8 mouse cellular contexts compared by ENCODE assay signal in the genomic region with DNA sequence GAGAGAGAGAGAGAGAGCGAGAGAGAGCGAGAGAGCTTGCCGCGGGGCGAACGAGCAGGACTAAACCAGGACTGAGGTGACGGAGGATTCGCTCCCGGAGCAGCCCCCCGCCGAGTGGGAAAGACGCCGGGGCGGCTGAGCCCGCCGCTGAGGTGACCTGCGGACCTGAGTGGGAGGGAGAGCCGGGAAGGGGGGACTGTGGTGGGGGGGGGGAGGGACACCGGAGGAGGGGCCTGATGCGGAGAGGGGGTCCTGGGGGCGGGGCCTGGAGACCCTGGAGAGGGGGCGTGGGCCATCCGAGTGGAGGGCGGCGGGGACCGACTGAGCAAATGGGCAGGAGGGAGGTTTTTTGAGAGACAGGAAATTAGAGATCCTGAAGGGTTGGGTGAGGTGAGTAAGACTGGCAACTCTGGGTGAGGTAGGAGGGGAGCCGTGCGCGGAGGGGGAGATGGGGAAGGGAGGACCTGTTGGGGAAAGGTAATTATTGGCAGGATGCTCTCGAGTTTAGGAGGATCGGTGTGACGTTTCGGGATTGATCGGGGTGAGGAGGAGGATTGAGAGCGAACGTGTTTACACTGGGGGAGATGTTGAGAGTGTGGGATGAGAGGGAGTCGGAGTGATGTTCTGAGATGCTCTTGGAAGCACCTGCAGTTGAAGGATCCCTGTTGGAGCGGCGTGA. TPM values are rescaled to one million over a fixed set of nuclear protein-coding genes. Genes with fewer than 3 reads are reported as not detected.
DNase-seq lines count a peak whose midpoint lies in the region; ATAC-seq and TF ChIP-seq lines count a peak whose summit lies in the region.

No protein-coding gene starts in this region.

- peaks cover 33% of the 10 kb centered on the region for H3K36me3 ChIP-seq in G1E (replicated peaks)
- peaks cover 27% of the 10 kb centered on the region; the same call in 1 of the 2 replicates for H3K36me3 ChIP-seq in embryonic facial prominence, embryonic 14.5 days (ENCODE audit: control insufficient read depth, insufficient read depth, low read length)
- H3K36me3 ChIP-seq in hindbrain, embryonic 15.5 days = peaks cover 5% of the 10 kb centered on the region; the same call in 1 of the 2 replicates
- peaks cover 14% of the 10 kb centered on the region for H3K36me3 ChIP-seq in limb, embryonic 14.5 days (ENCODE audit: control insufficient read depth, insufficient read depth, low read length)
- 0 out of 2 replicates have a peak, but pooled peaks cover 4% of the 10 kb centered on the region for H3K36me3 ChIP-seq in midbrain, postnatal 0 days (ENCODE audit: insufficient read depth, low read length)

- TF ChIP-seq CTCF in G1E (IDR thresholded peaks at IDR 0.05; ENCODE audit: low read depth, low read length) = no peak
- no peak for TF ChIP-seq CTCF in midbrain, postnatal 0 days (IDR thresholded peaks at IDR 0.05)

- H3K4me1 ChIP-seq in G1E (ENCODE audit: insufficient read depth, low read depth, low read length) = peaks cover 41% of the 10 kb centered on the region
- peaks cover 8% of the 10 kb centered on the region; the same call in 1 of the 2 replicates for H3K4me1 ChIP-seq in embryonic facial prominence, embryonic 14.5 days (ENCODE audit: control insufficient read depth, insufficient read depth, low read length)
- peaks cover 22% of the 10 kb centered on the region for H3K4me1 ChIP-seq in hindbrain, embryonic 15.5 days (replicated peaks)
- peaks cover 11% of the 10 kb centered on the region; the same call in 1 of the 2 replicates for H3K4me1 ChIP-seq in limb, embryonic 14.5 days (ENCODE audit: control insufficient read depth, insufficient read depth, low read length)
- H3K4me1 ChIP-seq in midbrain, postnatal 0 days (ENCODE audit: insufficient read depth, low read length) = 0 out of 2 replicates have a peak, but pooled peaks cover 6% of the 10 kb centered on the region

- WGBS in embryonic facial prominence, embryonic 14.5 days = under 1% methylated on average over 28 of the region's 39 CpGs
- under 1% methylated on average over 31 of the region's 39 CpGs for WGBS in hindbrain, embryonic 15.5 days
- WGBS in limb, embryonic 14.5 days = 2% methylated on average over 34 of the region's 39 CpGs
- under 1% methylated on average over 30 of the region's 39 CpGs for WGBS in midbrain, postnatal 0 days

- peak overlapping the region; percentile 77 for H3K4me3 ChIP-seq in G1E (ENCODE audit: low read depth, low read length)
- H3K4me3 ChIP-seq in embryonic facial prominence, embryonic 14.5 days (ENCODE audit: low read depth, low read length) = peak overlapping the region; percentile 69
- H3K4me3 ChIP-seq in hindbrain, embryonic 15.5 days = peak overlapping the region; percentile 63
- peak overlapping the region; percentile 62 for H3K4me3 ChIP-seq in limb, embryonic 14.5 days (replicated peaks; ENCODE audit: low read length)
- H3K4me3 ChIP-seq in midbrain, postnatal 0 days (ENCODE audit: low read depth, low read length) = peak overlapping the region; percentile 62

- peak overlapping the region; percentile 92 for H3K27ac ChIP-seq in embryonic facial prominence, embryonic 14.5 days (replicated peaks; ENCODE audit: low read depth, low read length)
- peak overlapping the region; percentile 97 for H3K27ac ChIP-seq in hindbrain, embryonic 15.5 days (replicated peaks)
- peak overlapping the region; percentile 90 for H3K27ac ChIP-seq in limb, embryonic 14.5 days (replicated peaks; ENCODE audit: low read depth, low read length)
- H3K27ac ChIP-seq in midbrain, postnatal 0 days (ENCODE audit: low read depth, low read length) = peak overlapping the region; percentile 90

- H3K4me2 ChIP-seq in embryonic facial prominence, embryonic 14.5 days (ENCODE audit: low read depth, low read length) = peak overlapping the region; percentile 66
- H3K4me2 ChIP-seq in hindbrain, embryonic 15.5 days = peak overlapping the region; percentile 75
- peak overlapping the region; percentile 85 for H3K4me2 ChIP-seq in limb, embryonic 14.5 days (replicated peaks; ENCODE audit: low read depth, low read length, severe bottlenecking)
- peak overlapping the region; percentile 55 for H3K4me2 ChIP-seq in midbrain, postnatal 0 days (ENCODE audit: low read depth, low read length, poor library complexity, severe bottlenecking)

- peak; percentile 96 for DNase-seq in heart, adult 11 months
- no peak for DNase-seq in heart, adult 8-10 months (ENCODE audit: low spot score)
- DNase-seq in G1E (ENCODE audit: low spot score) = peak; percentile 59
- peak; percentile 84 for DNase-seq in embryonic facial prominence, embryonic 14.5 days (ENCODE audit: low spot score)
- DNase-seq in limb, embryonic 14.5 days (ENCODE audit: low spot score) = peak; percentile 75
- DNase-seq in midbrain, postnatal 0 days (ENCODE audit: low spot score) = peak; percentile 85
- peak; percentile 68 for DNase-seq in thymus, postnatal 25 days

- TF ChIP-seq POLR2A in limb, embryonic 14.5 days (IDR thresholded peaks at IDR 0.05; ENCODE audit: borderline replicate concordance, extremely low read depth, insufficient read depth, insufficient read length) = no peak

- H3K9ac ChIP-seq in embryonic facial prominence, embryonic 14.5 days (ENCODE audit: low read depth, low read length) = peak overlapping the region; percentile 81
- peak overlapping the region; percentile 66 for H3K9ac ChIP-seq in hindbrain, embryonic 15.5 days
- peak overlapping the region; percentile 67 for H3K9ac ChIP-seq in limb, embryonic 14.5 days (ENCODE audit: low read depth, low read length, severe bottlenecking)
- H3K9ac ChIP-seq in midbrain, postnatal 0 days (replicated peaks; ENCODE audit: low read length, poor library complexity, severe bottlenecking) = peak overlapping the region; percentile 81

- H3K27me3 ChIP-seq in G1E (ENCODE audit: insufficient read depth, low read length) = no peaks in the 10 kb centered on the region
- H3K27me3 ChIP-seq in embryonic facial prominence, embryonic 14.5 days (replicated peaks; ENCODE audit: control insufficient read depth, insufficient read depth, low read length) = no peaks in the 10 kb centered on the region
- no peaks in the 10 kb centered on the region for H3K27me3 ChIP-seq in hindbrain, embryonic 15.5 days
- no peaks in the 10 kb centered on the region for H3K27me3 ChIP-seq in limb, embryonic 14.5 days (ENCODE audit: control insufficient read depth, insufficient read depth, low read length)
- no peaks in the 10 kb centered on the region for H3K27me3 ChIP-seq in midbrain, postnatal 0 days (ENCODE audit: insufficient read depth, low read length)

- no peaks in the 10 kb centered on the region for H3K9me3 ChIP-seq in G1E (replicated peaks)
- no peaks in the 10 kb centered on the region for H3K9me3 ChIP-seq in embryonic facial prominence, embryonic 14.5 days (ENCODE audit: control insufficient read depth, low read length)
- H3K9me3 ChIP-seq in hindbrain, embryonic 15.5 days = no peaks in the 10 kb centered on the region
- no peaks in the 10 kb centered on the region for H3K9me3 ChIP-seq in limb, embryonic 14.5 days (ENCODE audit: control insufficient read depth, low read length)
- H3K9me3 ChIP-seq in midbrain, postnatal 0 days (ENCODE audit: low read length) = no peaks in the 10 kb centered on the region

- 0 out of 2 replicates have a peak, but pooled peaks have one; percentile 9 for ATAC-seq in G1E (ENCODE audit: extremely low read depth, insufficient number of reproducible peaks, low FRiP score, poor library complexity, severe bottlenecking)
- ATAC-seq in embryonic facial prominence, embryonic 14.5 days (ENCODE audit: low read depth) = peak; percentile 83
- ATAC-seq in hindbrain, embryonic 15.5 days (ENCODE audit: low FRiP score, low read depth) = peak; percentile 63
- peak; percentile 77 for ATAC-seq in limb, embryonic 14.5 days (ENCODE audit: low FRiP score, low read depth)
- ATAC-seq in midbrain, postnatal 0 days (ENCODE audit: low FRiP score) = peak; percentile 73

RNA-seq across cellular contexts. Expression of gene Wipf2, which starts 0.5 kb away (rescaled TPM):
- total RNA-seq in heart, adult 8-10 months (2022) = 10 to 100 TPM in 3 of 4 experiments, 1 to 10 TPM in 1; 9.4 to 12.6 (median 11.5) TPM
- total RNA-seq in G1E (2014; fragmentation: Nextera tagmentation) = 25.4 and 29.9 TPM in 2 replicates
- total RNA-seq in G1E (2017) = 2.8 and 3.1 TPM in 2 replicates
- 21.5 and 23.9 TPM in 2 replicates for polyA plus RNA-seq in G1E (2012)
- polyA plus RNA-seq in embryonic facial prominence, embryonic 14.5 days (2014; fragmentation: Nextera tagmentation; extraction: Ambion mirVana) = 3.9 and 4.3 TPM in 2 replicates
- 4.4 and 4.5 TPM in 2 replicates for polyA plus RNA-seq in hindbrain, embryonic 15.5 days (2015; fragmentation: Nextera tagmentation; extraction: Ambion mirVana)
- 10.5 and 11.4 TPM in 2 replicates for polyA plus RNA-seq in limb, embryonic 14.5 days (2012; rRNA removed)
- polyA plus RNA-seq in limb, embryonic 14.5 days (2014; fragmentation: Nextera tagmentation; extraction: Ambion mirVana) = 4.7 and 4.9 TPM in 2 replicates
- 9.2 and 9.8 TPM in 2 replicates for total RNA-seq in midbrain, postnatal 0 days (2014; rRNA removed)
- 3.0 and 3.8 TPM in 2 replicates for polyA plus RNA-seq in midbrain, postnatal 0 days (2015; fragmentation: Nextera tagmentation; extraction: Ambion mirVana)

RNA-seq across cellular contexts. Expression of gene Rapgefl1, which starts 27.3 kb away (rescaled TPM):
- 1 to 10 TPM in 1 of 4 experiments, under 1 TPM in 3; 0.38 to 1.1 (median 0.76) TPM for total RNA-seq in heart, adult 8-10 months (2022)
- 0.34 TPM in 1 of 2 replicates, not detected in the other for total RNA-seq in G1E (2014; fragmentation: Nextera tagmentation)
- 0.12 and 0.27 TPM in 2 replicates for total RNA-seq in G1E (2017)
- 0.19 and 0.35 TPM in 2 replicates for polyA plus RNA-seq in G1E (2012)
- 5.7 and 6.3 TPM in 2 replicates for polyA plus RNA-seq in embryonic facial prominence, embryonic 14.5 days (2014; fragmentation: Nextera tagmentation; extraction: Ambion mirVana)
- polyA plus RNA-seq in hindbrain, embryonic 15.5 days (2015; fragmentation: Nextera tagmentation; extraction: Ambion mirVana) = 10.5 and 13.1 TPM in 2 replicates
- 31.4 and 41.8 TPM in 2 replicates for polyA plus RNA-seq in limb, embryonic 14.5 days (2012; rRNA removed)
- polyA plus RNA-seq in limb, embryonic 14.5 days (2014; fragmentation: Nextera tagmentation; extraction: Ambion mirVana) = 8.8 and 8.9 TPM in 2 replicates
- total RNA-seq in midbrain, postnatal 0 days (2014; rRNA removed) = 39.0 and 40.8 TPM in 2 replicates
- 10.9 and 11.4 TPM in 2 replicates for polyA plus RNA-seq in midbrain, postnatal 0 days (2015; fragmentation: Nextera tagmentation; extraction: Ambion mirVana)

RNA-seq across cellular contexts. Expression of gene Cdc6, which starts 43.7 kb away (rescaled TPM):
- total RNA-seq in heart, adult 8-10 months (2022) = under 1 TPM; 0.16 to 0.49 (median 0.25) TPM
- total RNA-seq in G1E (2014; fragmentation: Nextera tagmentation) (60.7 and 84.9 TPM in 2 replicates), G1E (2017) (52.7 and 63.4 TPM in 2 replicates)
- polyA plus RNA-seq in G1E (2012) = 3.4 and 4.1 TPM in 2 replicates
- polyA plus RNA-seq in embryonic facial prominence, embryonic 14.5 days (2014; fragmentation: Nextera tagmentation; extraction: Ambion mirVana) = 22.7 and 23.0 TPM in 2 replicates
- 5.5 and 6.0 TPM in 2 replicates for polyA plus RNA-seq in hindbrain, embryonic 15.5 days (2015; fragmentation: Nextera tagmentation; extraction: Ambion mirVana)
- polyA plus RNA-seq in limb, embryonic 14.5 days (2012; rRNA removed) = 13.1 and 15.6 TPM in 2 replicates
- 25.2 and 25.8 TPM in 2 replicates for polyA plus RNA-seq in limb, embryonic 14.5 days (2014; fragmentation: Nextera tagmentation; extraction: Ambion mirVana)
- total RNA-seq in midbrain, postnatal 0 days (2014; rRNA removed) = 0.19 and 0.44 TPM in 2 replicates
- 0.52 and 0.65 TPM in 2 replicates for polyA plus RNA-seq in midbrain, postnatal 0 days (2015; fragmentation: Nextera tagmentation; extraction: Ambion mirVana)

RNA-seq across cellular contexts. Expression of gene Casc3, which starts 59.2 kb away (rescaled TPM):
- 10 to 100 TPM; 16.0 to 20.9 (median 17.8) TPM for total RNA-seq in heart, adult 8-10 months (2022)
- total RNA-seq in G1E (2014; fragmentation: Nextera tagmentation) = 51.8 and 64.6 TPM in 2 replicates
- total RNA-seq in G1E (2017) = 13.9 and 17.8 TPM in 2 replicates
- polyA plus RNA-seq in G1E (2012) = 37.4 and 42.7 TPM in 2 replicates
- polyA plus RNA-seq in embryonic facial prominence, embryonic 14.5 days (2014; fragmentation: Nextera tagmentation; extraction: Ambion mirVana) = 32.2 and 34.0 TPM in 2 replicates
- 49.4 and 54.2 TPM in 2 replicates for polyA plus RNA-seq in hindbrain, embryonic 15.5 days (2015; fragmentation: Nextera tagmentation; extraction: Ambion mirVana)
- 52.4 and 56.8 TPM in 2 replicates for polyA plus RNA-seq in limb, embryonic 14.5 days (2012; rRNA removed)
- 34.1 and 40.4 TPM in 2 replicates for polyA plus RNA-seq in limb, embryonic 14.5 days (2014; fragmentation: Nextera tagmentation; extraction: Ambion mirVana)
- total RNA-seq in midbrain, postnatal 0 days (2014; rRNA removed) = 29.4 and 32.2 TPM in 2 replicates
- polyA plus RNA-seq in midbrain, postnatal 0 days (2015; fragmentation: Nextera tagmentation; extraction: Ambion mirVana) = 34.0 and 39.7 TPM in 2 replicates

Comparison
In these comparisons a context has a peak if more than half of its experiments do, and no peak if none do; other contexts are left out.
1. ATAC-seq: peak in every context shown above with its lines; median percentile 83 in embryonic facial prominence, embryonic 14.5 days; 77 in limb, embryonic 14.5 days; 73 in midbrain, postnatal 0 days; 63 in hindbrain, embryonic 15.5 days; 9 in G1E.